Comparison of ENCODE assay signal across 9 mouse cellular contexts in the genomic region with DNA sequence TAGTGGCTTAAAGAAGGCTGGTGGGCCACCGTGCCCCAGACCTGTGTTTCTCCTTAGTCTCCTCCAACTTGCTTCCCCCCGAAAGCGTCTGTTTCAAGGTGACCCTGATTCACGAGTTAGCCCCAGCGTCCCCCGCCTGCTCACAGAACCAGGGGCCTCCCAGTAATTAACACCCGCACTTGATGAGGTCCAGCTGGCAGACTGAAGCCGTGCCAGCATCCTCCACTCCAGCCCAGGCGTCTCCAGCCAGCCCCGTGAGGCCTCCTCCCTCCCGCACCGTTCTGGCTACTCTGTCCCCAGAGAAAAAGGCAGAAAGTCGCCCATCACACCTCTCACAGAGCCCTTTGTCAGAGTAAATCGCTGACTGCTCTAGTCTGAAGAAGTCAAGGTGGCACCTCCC.
A peak's percentile ranks its signal among the peaks of the same experiment; 100 is the strongest.
DNase-seq lines count a peak whose midpoint lies in the region; ATAC-seq lines count a peak whose summit lies in the region.
"Had no signal": no experiment of that assay in that cellular context is flagged by ENCODE, and none has a peak within 500 bp of the region (broad histone marks: within the 10 kb centered on the region; RNA-seq: fewer than 3 reads in every experiment).

No protein-coding gene starts in this region.

- H3K4me2 ChIP-seq in hindbrain, embryonic 11.5 days (replicated peaks; ENCODE audit: low read depth, low read length), result no peak overlapping the region
- H3K4me2 ChIP-seq in limb, embryonic 15.5 days, result 0 out of 2 replicates have a peak overlapping the region, but pooled peaks have one; percentile 1

- H3K36me3 ChIP-seq in forebrain, embryonic 10.5 days (replicated peaks), result peaks cover 20% of the 10 kb centered on the region
- H3K36me3 ChIP-seq in hindbrain, embryonic 11.5 days (ENCODE audit: control insufficient read depth, insufficient read depth, low read length), result no peaks in the 10 kb centered on the region
- no peaks in the 10 kb centered on the region for H3K36me3 ChIP-seq in limb, embryonic 15.5 days

- peak; percentile 33 for DNase-seq in cerebellum, adult 11 months
- DNase-seq in forebrain, embryonic 10.5 days (ENCODE audit: extremely low spot score, low spot score), result no peak
- DNase-seq in hindbrain, embryonic 11.5 days (ENCODE audit: low spot score), result no peak
- DNase-seq in layer of hippocampus, adult 18-20 months (ENCODE audit: low spot score in 2 of 2), result no peak
- no peak for DNase-seq in left cerebral cortex, postnatal 36 days (ENCODE audit: low spot score in 2 of 2)
- DNase-seq in adrenal gland, postnatal 4 days (ENCODE audit: low spot score in 2 of 2), result no peak

- peak overlapping the region; percentile 81 for H3K27ac ChIP-seq in forebrain, embryonic 10.5 days
- H3K27ac ChIP-seq in hindbrain, embryonic 11.5 days (ENCODE audit: low read depth, low read length), result peak overlapping the region; percentile 86
- H3K27ac ChIP-seq in limb, embryonic 15.5 days, result peak overlapping the region; percentile 43
- H3K27ac ChIP-seq: liver, embryonic 14.5 days had no signal

- H3K9me3 ChIP-seq in forebrain, embryonic 10.5 days, result no peaks in the 10 kb centered on the region
- H3K9me3 ChIP-seq in hindbrain, embryonic 11.5 days (ENCODE audit: control insufficient read depth, low read length), result no peaks in the 10 kb centered on the region
- no peaks in the 10 kb centered on the region for H3K9me3 ChIP-seq in limb, embryonic 15.5 days

- no peak overlapping the region for H3K4me3 ChIP-seq in forebrain, embryonic 10.5 days
- H3K4me3 ChIP-seq in hindbrain, embryonic 11.5 days (ENCODE audit: low read depth, low read length), result no peak overlapping the region
- no peak overlapping the region for H3K4me3 ChIP-seq in limb, embryonic 15.5 days

- ATAC-seq in cerebellum, adult (ENCODE audit: insufficient number of reproducible peaks, low FRiP score, low TSS enrichment), result no peak
- ATAC-seq in hindbrain, embryonic 11.5 days (ENCODE audit: low FRiP score), result no peak
- no peak; the same call in 1 of the 2 replicates for ATAC-seq in limb, embryonic 15.5 days (ENCODE audit: insufficient number of reproducible peaks, low FRiP score, low TSS enrichment, low read depth)

- no peaks in the 10 kb centered on the region for H3K27me3 ChIP-seq in forebrain, embryonic 10.5 days (ENCODE audit: poor library complexity, severe bottlenecking)
- no peaks in the 10 kb centered on the region for H3K27me3 ChIP-seq in hindbrain, embryonic 11.5 days (ENCODE audit: control insufficient read depth, insufficient read depth, low read length)
- H3K27me3 ChIP-seq in limb, embryonic 15.5 days, result no peaks in the 10 kb centered on the region

- H3K9ac ChIP-seq in hindbrain, embryonic 11.5 days (ENCODE audit: low read depth, low read length), result no peak overlapping the region
- no peak overlapping the region for H3K9ac ChIP-seq in limb, embryonic 15.5 days
- H3K9ac ChIP-seq: liver, embryonic 14.5 days had no signal

- 59% methylated on average over 14 of the region's 14 CpGs for WGBS in forebrain, embryonic 10.5 days
- WGBS in hindbrain, embryonic 11.5 days, result 63% methylated on average over 14 of the region's 14 CpGs
- WGBS in limb, embryonic 15.5 days, result 26% methylated on average over 14 of the region's 14 CpGs

- intact Hi-C loops in left cerebral cortex, postnatal 36 days (cut with DNase I), result no loop called here

- peaks cover 84% of the 10 kb centered on the region for H3K4me1 ChIP-seq in forebrain, embryonic 10.5 days
- peaks cover 15% of the 10 kb centered on the region for H3K4me1 ChIP-seq in hindbrain, embryonic 11.5 days (replicated peaks; ENCODE audit: control insufficient read depth, insufficient read depth, low read length)
- peaks cover 51% of the 10 kb centered on the region for H3K4me1 ChIP-seq in limb, embryonic 15.5 days
